Mouse (Mus musculus) CD4-positive, CD25-positive, alpha-beta regulatory T cell, adult 4 months (primary cell): ENCODE measurements around the gene Slc6a9. TPM values are rescaled to one million over a fixed set of nuclear protein-coding genes. Genes with fewer than 3 reads are reported as not detected.

Source experiments
- ATAC-seq: one replicate; pipeline ENCODE4 v1.8.0; 2017
- polyA plus RNA-seq, 2 experiments: library from polyadenylated mRNA; unstranded; fragments of 100-300 nt; shearing (Covaris generic); gene quantifications; one replicate each; pipeline ENCODE4 v1.2.1; 2017

Gene Slc6a9
- polyA plus RNA-seq, 2 experiments from 2014 or later = 1.0 TPM; not detected in 1

DNA sequence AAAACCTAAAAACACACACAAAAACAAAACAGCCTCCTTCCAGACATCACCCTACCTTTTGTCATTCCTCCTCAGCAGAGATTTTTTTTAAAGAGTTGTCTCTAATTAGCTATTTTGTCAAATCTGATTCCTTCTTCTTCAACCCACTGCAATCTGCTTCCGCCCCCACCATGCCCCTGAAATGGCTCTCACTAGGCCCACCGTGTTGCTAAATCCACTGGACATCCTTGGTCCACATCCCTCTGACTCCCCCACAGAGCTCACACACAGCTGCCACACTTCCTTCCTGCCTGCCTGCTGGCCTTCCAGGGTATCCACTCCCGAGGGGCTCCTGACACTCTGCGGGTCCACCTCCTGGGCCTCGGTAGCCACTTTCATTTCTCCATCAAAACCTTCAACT lies 44.4 kb downstream of the Slc6a9 start:
- ATAC-seq = no peak

GRCm38 (mm10) chr4:117882701-117883691 lies 48.7 kb downstream of the Slc6a9 start, which contains the start of gene B4galt2:
Gene B4galt2, minus strand, starts transcription at chr4:117883487.
- no peak for ATAC-seq

- ATAC-seq = no peak
Observed at GRCm38 (mm10) chr4:117884146-117884545, 49.8 kb downstream of the Slc6a9 start.

GRCm38 (mm10) chr4:117885093-117885492 lies 50.8 kb downstream of the Slc6a9 start:
- no peak for ATAC-seq

GRCm38 (mm10) chr4:117885994-117886393 lies 51.7 kb downstream of the Slc6a9 start:
- no peak for ATAC-seq

- no peak for ATAC-seq
Observed at GRCm38 (mm10) chr4:117886644-117887043, 52.3 kb downstream of the Slc6a9 start.

DNA sequence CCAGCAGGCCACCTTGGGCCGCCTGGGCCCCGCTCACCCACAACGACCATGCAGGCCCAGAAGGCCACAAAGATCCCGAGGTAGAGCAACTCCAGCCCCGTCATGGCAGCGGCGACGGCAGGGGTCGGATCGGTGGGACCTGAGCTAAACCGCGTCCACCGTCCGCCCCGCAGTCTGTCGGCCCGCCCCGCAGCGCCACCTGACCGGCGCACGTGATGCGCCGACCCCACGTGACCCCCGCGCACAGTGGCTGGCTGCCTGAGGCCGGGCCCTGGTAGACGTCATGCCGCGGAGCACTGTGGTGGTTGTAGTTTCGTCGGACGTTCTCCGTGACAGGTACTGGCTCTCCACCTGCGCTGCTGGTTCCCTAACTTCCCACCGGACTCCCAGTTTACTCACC lies 52.8 kb downstream of the Slc6a9 start, which contains the start of gene Atp6v0b:
Gene Atp6v0b (minus strand): TSS at position 201 of the 400 bp plus-strand sequence.
- ATAC-seq = peak; percentile 90

GRCm38 (mm10) chr4:117887920-117888319 lies 53.6 kb downstream of the Slc6a9 start:
- no peak for ATAC-seq

- no peak for ATAC-seq
Observed at GRCm38 (mm10) chr4:117889471-117889870, 55.2 kb downstream of the Slc6a9 start.

- ATAC-seq = no peak
Observed at GRCm38 (mm10) chr4:117890031-117890430, 55.7 kb downstream of the Slc6a9 start.

DNA sequence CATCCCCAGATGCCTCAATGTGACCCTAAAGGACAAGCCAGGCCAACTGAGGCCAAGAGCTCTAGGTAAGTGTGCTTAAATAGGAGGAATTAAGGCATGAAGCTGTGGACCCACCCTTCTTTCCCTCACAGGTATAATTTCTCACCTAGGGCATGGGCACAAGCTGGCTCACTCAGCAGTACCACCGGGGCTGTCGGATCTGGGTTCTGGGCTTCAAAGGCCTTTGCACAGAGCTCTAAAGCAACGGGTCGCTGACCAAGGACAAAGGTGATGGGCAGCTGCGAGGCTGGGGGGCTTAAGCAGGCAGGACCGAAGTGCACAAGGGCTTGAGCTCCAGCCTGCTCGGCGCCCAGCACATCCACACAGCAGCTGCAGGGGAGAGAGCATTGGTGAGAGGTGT lies 56.4 kb downstream of the Slc6a9 start:
- ATAC-seq = no peak

DNA sequence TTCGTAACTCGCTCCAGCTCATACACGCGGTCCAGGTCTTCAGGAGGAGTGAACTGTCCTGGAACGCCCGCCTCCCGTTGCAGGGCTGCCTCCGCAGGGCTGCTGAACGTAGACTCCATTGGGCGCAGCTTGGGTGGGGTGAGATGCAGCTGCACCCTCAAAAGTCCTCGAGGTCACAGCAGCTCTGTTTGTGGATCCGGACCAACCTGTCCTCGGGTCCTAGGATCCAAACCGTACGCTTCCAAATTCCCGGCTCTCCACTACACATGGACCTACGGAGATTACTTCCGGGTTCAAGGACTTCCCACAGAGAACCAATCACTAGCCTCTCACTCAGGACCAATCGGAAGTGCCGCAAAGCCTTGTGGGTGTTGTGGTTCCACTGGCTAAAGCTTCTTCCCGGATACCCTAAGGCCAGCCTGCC lies 57.4 kb downstream of the Slc6a9 start, which contains the start of gene Dph2:
Gene Dph2 (minus strand): TSS at position 295 of the 424 bp plus-strand sequence.
- peak; percentile 90 for ATAC-seq

DNA sequence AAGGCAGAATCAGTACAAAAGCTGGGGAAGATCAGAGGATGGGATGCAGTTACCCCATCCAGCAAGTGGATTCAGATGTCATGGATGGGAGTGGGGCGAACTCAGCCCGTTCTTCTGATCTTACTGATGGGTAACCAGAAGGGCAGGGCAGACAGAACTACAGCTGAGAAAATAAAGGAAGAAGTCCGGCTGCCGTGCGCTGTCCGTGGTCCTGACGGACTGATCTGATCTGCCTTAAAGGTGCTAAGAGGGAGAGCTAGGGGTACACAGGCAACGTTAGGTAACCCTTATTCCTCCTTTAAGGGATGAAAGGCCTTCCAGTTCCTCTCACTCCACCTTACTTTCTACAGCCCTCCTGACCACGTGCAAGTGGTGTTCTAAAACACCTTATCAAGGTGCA lies 59.1 kb downstream of the Slc6a9 start:
- no peak for ATAC-seq

GRCm38 (mm10) chr4:117894601-117895000 lies 60.3 kb downstream of the Slc6a9 start:
- ATAC-seq = no peak

GRCm38 (mm10) chr4:117895339-117895738 lies 61.0 kb downstream of the Slc6a9 start:
- ATAC-seq = no peak

- no peak for ATAC-seq
Observed at GRCm38 (mm10) chr4:117896031-117896430, 61.7 kb downstream of the Slc6a9 start.

DNA sequence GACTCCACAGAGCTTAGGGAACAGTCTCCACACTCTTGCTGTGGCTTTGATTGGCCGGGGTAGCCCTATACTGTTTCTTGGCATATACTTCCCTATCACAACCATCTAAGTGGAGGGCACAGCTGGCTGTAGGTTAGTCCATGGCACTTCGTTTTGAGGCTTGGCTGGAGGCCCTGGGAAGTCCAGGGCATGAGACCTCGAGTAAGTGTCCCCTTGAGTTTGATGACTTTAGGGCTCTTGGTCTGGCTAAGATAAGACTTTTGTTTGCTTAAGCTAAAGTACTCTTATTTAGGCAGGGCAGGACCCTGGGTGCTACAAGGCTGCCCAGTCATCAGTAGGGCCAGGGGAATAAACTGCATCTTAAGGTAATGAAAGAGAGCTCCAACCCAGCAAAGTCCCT lies 63.8 kb downstream of the Slc6a9 start:
- ATAC-seq = no peak

- no peak for ATAC-seq
Observed at GRCm38 (mm10) chr4:117904094-117904493, 69.8 kb downstream of the Slc6a9 start.

DNA sequence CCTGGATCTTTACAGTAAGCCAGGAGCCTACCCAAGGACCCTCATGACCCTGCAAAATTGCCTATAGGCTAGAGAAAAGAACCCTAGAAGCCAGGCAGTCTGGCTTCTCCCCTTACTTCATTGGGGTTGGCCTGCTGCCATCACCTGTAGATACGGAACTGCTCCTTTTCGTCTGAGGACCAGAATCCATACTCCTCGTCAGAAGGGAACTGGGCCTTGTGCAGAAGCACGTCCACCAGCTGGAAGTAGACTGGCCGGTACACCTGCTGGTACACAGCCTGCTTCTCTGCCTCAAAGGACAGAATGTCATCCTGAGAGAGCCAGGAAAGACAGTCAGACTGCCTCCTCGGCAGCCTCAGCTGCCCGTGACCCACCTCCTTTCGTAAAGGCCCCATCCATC lies 70.5 kb downstream of the Slc6a9 start:
- no peak for ATAC-seq

- ATAC-seq = no peak
Observed at GRCm38 (mm10) chr4:117906196-117906595, 71.9 kb downstream of the Slc6a9 start.

GRCm38 (mm10) chr4:117908834-117909453 lies 74.6 kb downstream of the Slc6a9 start:
- ATAC-seq = no peak

GRCm38 (mm10) chr4:117912131-117912561 lies 77.8 kb downstream of the Slc6a9 start:
- ATAC-seq = no peak

GRCm38 (mm10) chr4:117912685-117913273 lies 78.5 kb downstream of the Slc6a9 start:
- ATAC-seq = no peak
